Mouse (Mus musculus): ENCODE measurements around the gene Ap1m2. TPM values are rescaled to one million over a fixed set of nuclear protein-coding genes. Genes with fewer than 3 reads are reported as not detected.
"Not testable (repeated sequence)": the region's sequence is repeated elsewhere in the genome, so short reads cannot be mapped to it uniquely, and the experiment has no call there.

The Ap1m2 gene
- total RNA-seq, 2 experiments from 2014 or later, result not detected

DNA sequence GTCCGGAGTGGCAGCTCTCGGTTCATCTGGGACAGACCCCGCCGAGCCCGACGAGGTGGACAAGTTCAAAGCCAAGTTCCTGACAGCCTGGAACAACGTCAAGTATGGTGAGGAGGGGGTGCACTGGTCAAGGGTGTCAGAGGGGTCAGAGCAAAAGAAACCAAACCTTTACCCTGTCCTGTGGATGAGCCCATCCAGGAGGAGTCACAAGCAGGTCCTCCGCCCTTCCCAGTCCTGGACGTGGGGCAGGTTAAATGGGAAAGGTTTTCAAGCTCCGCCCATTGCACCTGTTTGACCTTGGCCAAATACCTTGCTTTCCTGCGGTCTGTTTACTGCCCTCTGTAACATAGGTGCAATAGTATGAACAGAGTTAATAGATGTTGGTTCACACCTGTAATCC lies 46.5 kb downstream of the Ap1m2 start:
- peak in 1 of 2 experiments; percentile 34 for DNase-seq
- intact Hi-C loops (cut with DNase I), result loop anchor here (1.0 kb wide), 1 partner anchor 27 kb away; no protein-coding TSS in a partner anchor

DNA sequence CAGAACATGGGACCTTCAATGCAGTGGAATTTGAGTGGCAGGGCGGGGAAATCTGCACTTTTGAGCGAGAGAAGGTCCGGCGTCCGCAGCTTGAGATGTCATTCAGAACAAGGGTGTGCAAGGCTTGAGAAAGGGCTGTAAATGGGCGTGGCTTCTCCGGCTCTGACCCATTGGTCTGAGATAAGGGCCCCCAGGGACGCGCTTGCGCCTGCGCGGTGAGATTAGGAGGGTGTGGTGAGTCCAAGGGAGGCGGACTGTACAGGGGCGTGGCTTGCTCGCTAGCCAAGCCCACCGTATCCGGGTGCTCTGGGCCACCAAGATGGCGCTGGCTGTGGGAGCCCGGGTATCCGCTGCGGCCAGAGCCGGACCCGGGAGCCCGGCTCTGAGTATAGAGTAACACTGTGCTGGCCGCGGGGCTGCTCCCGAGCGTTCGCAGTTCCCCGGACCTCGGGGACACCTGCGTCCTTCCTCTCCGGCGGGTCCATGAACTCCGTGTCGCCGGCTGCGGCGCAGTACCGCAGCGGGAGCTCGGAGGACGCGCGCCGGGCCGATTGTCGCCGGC lies 47.1 kb downstream of the Ap1m2 start, which contains the start of gene Atg4d:
Gene Atg4d, plus strand, starts transcription at position 294 of the 562 bp plus-strand sequence.
- peak; percentile 99 for DNase-seq
- intact Hi-C loops (cut with DNase I), result loop anchor here (1.0 kb wide), 1 partner anchor 27 kb away; no protein-coding TSS in a partner anchor

DNA sequence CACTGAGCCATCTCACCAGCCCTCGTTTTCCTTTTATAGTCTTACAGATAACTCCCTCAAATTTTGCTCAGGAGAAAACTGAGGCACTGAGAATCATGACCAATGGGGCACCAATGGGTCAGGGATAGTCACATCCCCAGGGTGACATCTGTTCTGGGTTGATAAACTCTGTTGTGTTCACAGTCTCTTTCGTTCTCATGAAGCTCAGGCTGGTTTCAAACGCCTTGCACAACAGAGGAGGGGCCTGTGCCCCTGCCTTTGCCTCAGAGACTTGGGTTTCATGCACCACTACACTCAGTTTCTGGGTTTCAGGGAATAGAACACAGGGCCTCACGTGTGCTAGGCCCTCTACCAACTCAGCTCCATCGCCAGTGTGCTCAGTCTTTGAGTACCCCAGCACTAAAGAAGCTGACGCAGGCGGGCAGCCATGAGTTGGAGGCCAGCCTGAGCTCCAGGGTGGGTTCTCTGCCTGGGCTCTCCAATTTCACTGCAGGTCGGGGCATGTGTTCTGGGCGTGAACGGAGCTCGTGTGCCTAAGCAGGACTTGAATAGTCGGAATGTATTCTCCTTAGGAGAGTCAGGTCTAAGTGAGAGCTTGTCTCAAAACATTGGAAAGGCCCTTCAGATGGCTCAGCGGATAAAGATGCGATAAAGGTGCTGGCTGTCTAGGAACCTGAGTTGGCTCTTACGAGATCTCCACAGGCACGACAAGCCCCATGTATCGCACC lies 47.7 kb downstream of the Ap1m2 start:
- no peak for DNase-seq
- intact Hi-C loops (cut with DNase I), result no loop called here

DNA sequence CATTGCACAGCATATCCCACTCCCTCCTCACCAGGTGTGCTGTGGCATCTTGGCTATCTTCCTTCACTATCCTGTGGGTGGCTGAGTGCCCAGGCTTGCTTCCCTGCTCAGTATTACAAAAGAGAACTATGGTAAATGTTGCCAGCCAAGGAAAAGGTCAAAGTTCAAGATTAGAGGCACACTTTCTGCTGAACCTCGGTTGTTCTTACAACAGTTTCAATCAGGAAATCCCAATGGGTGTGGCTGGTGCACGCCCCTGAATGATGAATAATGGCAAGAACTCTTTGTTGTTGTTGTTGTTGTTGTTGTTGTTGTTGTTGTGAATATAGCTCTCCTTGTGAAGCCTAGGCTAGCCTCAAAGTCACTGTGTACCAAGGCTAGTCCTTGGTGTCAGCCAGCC lies 50.3 kb downstream of the Ap1m2 start:
- no peak for DNase-seq
- intact Hi-C loops (cut with DNase I), result no loop called here

DNA sequence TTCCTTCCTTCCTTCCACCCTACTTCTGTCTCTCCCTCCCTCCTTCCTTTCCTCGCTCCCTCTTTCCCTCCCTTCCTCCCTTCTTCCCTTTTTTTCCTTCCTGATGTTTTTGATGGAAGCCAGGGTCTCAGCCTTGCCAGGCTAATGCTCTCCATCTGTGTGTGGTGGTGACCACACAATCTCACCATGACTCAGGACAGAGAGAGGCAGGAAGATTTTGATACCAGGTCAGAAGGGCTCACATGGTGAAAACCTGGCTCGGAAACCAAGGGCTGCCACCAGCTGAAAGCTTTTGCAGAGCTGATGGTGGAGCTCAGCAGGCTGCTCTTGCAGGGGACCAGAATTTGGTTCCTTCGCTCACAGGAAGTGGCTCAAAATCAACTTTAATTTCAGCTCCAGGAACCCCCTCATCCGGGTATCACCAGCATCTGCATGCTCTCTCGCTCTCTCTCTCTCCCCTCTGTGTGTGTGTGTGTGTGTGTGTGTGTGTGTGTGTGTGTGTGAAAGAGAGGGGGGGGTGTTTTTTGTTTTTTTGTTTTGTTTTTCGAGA lies 51.6 kb downstream of the Ap1m2 start:
- DNase-seq, result no peak
- intact Hi-C loops (cut with DNase I), result no loop called here

DNA sequence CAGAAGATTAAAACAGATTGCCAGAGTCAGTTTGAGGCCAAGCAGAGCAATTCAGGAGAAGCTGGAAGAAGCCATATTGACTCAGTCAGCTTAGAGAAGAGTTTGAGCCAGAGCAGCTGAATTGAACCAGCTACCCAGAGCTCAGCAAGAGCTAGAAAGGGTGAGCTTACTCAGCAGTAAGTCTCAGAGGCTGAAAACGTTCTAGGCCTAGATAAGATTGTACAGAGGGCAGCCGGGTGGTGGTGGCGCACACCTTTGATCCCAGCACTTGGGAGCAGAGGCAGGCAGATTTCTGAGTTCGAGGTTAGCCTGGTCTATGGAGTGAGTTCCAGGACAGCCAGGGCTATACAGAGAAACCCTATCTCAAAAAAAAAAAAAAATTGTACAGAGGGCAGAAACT lies 55.8 kb downstream of the Ap1m2 start:
- DNase-seq; intact Hi-C loops (cut with DNase I): not testable (repeated sequence)

DNA sequence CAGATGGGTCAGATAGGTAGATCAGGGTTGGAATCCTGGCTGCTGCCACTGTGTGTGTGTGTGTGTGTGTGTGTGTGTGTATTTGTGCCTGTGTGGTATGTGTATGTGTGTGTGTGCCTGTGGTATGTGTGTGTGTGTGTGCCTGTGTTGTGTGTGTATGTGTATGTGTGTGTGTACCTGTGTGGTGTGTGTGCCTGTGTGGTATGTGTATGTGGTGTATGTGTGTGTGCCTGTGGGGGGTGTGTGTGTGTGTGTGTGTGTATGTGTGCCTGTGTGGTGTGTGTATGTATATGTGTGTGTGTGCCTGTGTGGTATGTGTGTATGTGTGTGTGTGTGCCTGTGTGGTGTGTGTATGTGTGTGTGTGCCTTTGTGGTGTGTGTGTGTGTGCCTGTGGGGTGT lies 57.4 kb downstream of the Ap1m2 start:
- intact Hi-C loops (cut with DNase I), result no loop called here
- DNase-seq, result no peak

DNA sequence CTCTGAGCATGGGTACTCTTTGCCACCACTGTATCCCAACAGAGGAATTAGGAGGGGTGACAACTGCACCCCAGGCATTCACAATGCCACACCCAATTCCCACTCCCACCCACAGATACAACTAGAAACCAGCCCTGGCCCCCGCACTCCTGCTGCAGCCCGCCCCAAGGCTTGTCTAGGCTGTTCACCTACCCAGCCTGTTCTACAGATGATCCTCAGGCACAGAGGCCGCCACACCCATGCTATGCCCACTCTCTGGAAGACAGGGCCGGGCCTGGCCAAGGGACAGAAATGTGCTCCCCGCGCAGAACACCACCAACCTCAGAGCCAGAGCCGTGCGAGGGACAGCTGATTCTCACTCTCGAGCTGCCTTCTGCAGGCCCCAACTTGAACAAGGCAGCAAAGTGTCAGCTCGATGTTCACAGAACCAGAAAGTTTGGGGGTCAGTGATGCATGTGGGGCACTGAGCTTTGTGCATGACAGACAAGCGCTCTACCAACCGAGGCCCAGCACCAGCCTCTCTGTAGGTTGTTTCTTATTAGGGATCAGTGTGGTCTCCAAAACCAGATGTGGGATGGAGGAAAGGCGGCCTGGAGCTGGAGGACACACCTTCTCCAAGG lies 60.9 kb downstream of the Ap1m2 start:
- intact Hi-C loops (cut with DNase I), result no loop called here

DNA sequence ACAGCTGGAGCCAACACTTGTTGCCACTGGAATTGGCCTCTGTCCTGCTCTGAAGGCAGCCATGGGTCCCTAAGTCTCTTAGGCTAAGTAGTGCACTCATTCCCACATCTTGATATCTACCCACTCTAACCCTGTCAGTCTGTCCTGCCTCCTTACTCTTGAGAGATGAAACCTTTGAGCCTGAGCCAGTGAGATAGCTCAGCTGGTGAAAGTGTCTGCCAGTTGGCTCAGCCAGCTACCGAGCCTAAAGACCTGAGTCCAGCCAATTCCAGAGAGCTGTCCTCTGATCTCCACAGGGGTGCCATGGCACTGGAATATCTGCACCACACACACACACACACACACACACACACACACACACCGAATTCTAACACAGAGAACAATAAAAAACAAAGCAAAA lies 61.6 kb downstream of the Ap1m2 start:
- DNase-seq, result peak; percentile 43 to 54
- intact Hi-C loops (cut with DNase I), result no loop called here

More for the DNA sequence above, 60.9 kb downstream of the Ap1m2 start:
- no peak for DNase-seq

DNA sequence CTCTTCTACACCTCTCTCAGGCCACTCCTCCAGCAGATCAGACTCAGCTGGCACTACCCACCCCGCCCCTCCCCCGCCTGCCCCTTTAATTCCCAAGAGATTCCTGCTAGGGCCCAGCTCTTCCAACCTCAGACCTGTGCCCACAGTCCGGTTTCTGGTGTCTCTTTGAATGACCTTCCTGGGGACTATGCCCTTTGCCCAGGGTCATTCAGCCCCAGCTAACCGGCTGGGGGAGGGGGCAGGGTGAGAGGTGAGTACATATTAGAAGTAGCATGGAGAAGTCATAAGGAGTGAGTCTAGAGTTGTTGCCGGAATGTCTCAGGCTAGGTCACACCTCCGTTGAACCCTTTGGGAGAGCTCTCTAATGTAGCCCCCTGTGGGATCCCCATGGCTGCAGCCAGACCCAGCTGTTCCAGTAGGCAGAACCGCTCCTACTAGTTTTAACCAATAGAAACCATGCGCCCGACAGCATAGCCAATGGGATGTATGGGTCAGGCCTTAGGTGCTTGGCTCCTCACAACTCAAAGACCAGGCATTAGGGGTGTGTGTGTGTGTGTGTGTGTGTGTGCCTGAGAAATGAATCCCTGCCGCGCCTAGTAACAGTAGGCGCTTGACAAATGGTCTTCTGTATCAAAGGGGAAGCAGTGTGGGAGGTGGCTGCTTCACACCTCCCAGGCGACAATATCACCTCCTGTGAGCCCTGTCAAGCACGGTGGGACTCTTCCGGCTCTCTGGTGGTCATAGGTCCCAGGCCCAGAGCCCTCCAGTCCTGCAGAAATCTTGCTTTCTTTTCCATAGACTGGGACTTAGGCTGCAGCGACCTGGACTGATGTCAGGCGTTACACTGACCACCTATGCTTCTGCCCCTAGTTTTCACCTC lies 62.3 kb downstream of the Ap1m2 start:
- DNase-seq, result no peak
- intact Hi-C loops (cut with DNase I), result no loop called here

DNA sequence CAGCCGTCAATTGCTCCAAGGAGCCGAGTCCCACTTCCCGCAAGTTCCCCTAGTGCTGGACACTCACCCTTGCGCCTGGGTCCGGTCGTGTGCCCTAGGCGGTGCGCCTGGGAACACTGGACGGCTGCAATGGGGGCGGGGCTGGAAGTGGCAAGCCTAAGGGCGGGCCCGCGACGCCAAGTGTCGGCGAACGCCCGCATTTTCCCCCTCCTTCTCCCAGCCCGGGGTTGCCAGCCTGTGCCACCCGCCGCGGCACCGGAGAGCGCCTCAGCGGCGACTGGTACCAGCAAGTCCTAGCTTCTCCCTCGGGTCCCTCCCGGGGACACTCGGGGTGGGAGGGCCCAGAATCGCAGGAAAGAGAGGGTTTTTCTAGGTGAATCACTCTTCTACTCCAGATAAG lies 63.8 kb downstream of the Ap1m2 start, which contains the start of gene S1pr5:
Gene S1pr5, minus strand, starts transcription at position 118 of the 400 bp plus-strand sequence.
- DNase-seq, result peak; percentile 51 to 52
- intact Hi-C loops (cut with DNase I), result no loop called here

DNA sequence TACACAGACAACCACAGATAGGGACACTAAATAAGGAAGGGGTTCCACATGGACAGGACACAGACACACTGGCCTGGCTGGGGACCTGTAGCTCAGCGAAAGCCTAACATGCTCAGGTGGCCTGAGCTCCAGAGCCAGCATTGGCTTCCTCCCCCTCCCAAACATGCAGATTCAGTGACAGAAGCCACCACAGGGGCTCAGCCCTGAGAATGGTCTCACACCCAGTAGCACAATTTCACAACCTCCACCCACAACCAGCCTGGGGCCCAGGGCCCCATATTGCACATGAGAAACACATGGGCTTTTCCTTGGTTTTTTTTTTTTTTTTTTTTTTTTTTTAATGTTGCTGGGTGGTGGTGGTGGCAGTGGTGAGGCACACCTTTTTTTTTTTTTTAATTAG lies 65.8 kb downstream of the Ap1m2 start:
- no peak for DNase-seq
- intact Hi-C loops (cut with DNase I), result no loop called here

DNA sequence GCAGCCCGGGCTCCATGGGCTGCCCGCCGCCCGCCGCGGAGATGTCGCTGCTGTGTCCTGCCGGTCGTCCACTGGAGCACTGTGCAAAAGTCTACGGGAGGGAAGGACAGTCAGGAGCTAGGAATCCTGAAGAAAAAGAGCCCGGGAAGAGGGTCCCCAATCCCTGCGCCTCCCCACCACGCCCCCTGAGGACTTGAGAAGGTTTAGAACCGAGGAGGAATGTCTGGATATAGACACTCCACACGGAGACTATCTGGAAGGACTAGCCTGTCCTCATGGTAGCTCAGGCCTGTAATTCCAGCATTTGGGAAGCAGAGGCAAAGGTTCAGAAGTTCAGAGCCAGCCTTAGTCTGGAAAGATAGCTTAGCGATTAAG lies 67.0 kb downstream of the Ap1m2 start:
- no peak for DNase-seq
- intact Hi-C loops (cut with DNase I), result no loop called here

DNA sequence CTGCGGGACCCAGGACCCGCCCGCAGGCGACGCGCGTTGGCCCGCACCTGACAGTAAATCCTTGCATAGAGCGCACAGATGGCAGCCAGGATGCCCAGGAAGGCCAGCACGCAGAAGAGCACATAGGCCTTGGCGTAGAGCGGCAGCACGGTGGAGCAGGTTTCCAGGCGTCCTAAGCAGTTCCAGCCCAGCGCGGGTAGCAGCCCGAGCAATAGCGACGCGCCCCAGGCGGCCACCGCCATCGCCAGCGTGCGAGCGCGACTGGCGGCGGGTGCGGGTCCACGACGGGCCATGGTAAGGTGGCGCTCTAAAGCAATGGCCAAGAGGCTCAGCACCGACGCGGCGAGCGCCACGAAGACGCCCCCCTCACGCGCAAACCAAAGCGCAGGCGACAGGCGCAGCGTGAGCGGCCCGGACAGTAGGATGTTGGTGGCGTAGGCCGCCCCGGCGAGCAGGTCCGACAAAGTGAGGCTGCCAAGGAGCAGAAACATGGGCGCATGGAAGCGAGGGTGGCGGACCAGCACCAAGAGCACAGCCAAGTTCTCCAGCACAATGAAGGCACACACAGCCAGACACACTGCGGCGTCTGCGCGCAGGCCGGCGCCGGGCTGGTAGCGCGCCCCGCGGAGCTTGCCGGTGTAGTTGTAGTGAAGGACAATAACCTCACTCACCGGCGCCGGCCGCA lies 67.6 kb downstream of the Ap1m2 start:
- peak; percentile 36 to 42 for DNase-seq

More for the DNA sequence above, 67.6 kb downstream of the Ap1m2 start:
- intact Hi-C loops (cut with DNase I), result no loop called here

Other genes starting within 250 kb of the Ap1m2 start
- gene Zglp1, start 245.2 kb downstream of the Ap1m2 start, total RNA-seq (2021), result not detected
- gene Gm49373, start 239.2 kb downstream of the Ap1m2 start, total RNA-seq (2021), result under 1 TPM; 0.31 to 0.32 TPM
- 10 to 100 TPM; 29.3 to 31.7 TPM for gene Fdx1l, start 238.7 kb downstream of the Ap1m2 start, total RNA-seq (2021)
- under 1 TPM; 0.64 to 0.77 TPM for gene Gm38431, start 220.3 kb downstream of the Ap1m2 start, total RNA-seq (2021)
- 10 to 100 TPM; 38.6 to 39.4 TPM for gene Raver1, start 220.3 kb downstream of the Ap1m2 start, total RNA-seq (2021)
- gene Tyk2, start 181.1 kb downstream of the Ap1m2 start, total RNA-seq (2021), result 1 to 10 TPM; 8.9 to 9.5 TPM
- gene Cdc37, start 162.4 kb downstream of the Ap1m2 start, total RNA-seq (2021), result 100 to 1,000 TPM; 167 to 169 TPM
- gene Pde4a, start 146.6 kb downstream of the Ap1m2 start, total RNA-seq (2021), result 10 to 100 TPM; 21.3 to 28.2 TPM
- 10 to 100 TPM; 38.5 to 39.5 TPM for gene Keap1, start 73.0 kb downstream of the Ap1m2 start, total RNA-seq (2021)
- under 1 TPM; 0.41 to 0.50 TPM for gene S1pr5, start 63.9 kb downstream of the Ap1m2 start, total RNA-seq (2021)
- 10 to 100 TPM; 67.6 to 69.6 TPM for gene Atg4d, start 47.0 kb downstream of the Ap1m2 start, total RNA-seq (2021)
- 10 to 100 TPM; 18.9 to 19.7 TPM for gene Kri1, start 24.4 kb downstream of the Ap1m2 start, total RNA-seq (2021)
- 10 to 100 TPM; 24.5 to 25.3 TPM for gene Cdkn2d, start 20.9 kb downstream of the Ap1m2 start, total RNA-seq (2021)
- 10 to 100 TPM; 86.7 to 95.4 TPM for gene Slc44a2, start 8.4 kb upstream of the Ap1m2 start, total RNA-seq (2021)
- 10 to 100 TPM; 41.3 to 51.0 TPM for gene Ilf3, start 55.5 kb upstream of the Ap1m2 start, total RNA-seq (2021)
- 10 to 100 TPM; 10.6 to 11.5 TPM for gene Qtrt1, start 99.5 kb upstream of the Ap1m2 start, total RNA-seq (2021)
- 10 to 100 TPM; 90.0 to 90.6 TPM for gene Dnm2, start 112.6 kb upstream of the Ap1m2 start, total RNA-seq (2021)
- gene Tmed1, start 197.9 kb upstream of the Ap1m2 start, total RNA-seq (2021), result 10 to 100 TPM; 44.8 to 46.7 TPM
- gene AB124611, start 213.8 kb upstream of the Ap1m2 start, total RNA-seq (2021), result 1 to 10 TPM; 1.1 to 1.5 TPM
- 10 to 100 TPM; 65.9 to 66.1 TPM for gene Carm1, start 234.6 kb upstream of the Ap1m2 start, total RNA-seq (2021)

All from heart, postnatal 10 days (tissue).